Mouse (Mus musculus): Measurements from ENCODE around the gene Slc35f5.
"Not testable (repeated sequence)": the region's sequence is repeated elsewhere in the genome, so short reads cannot be mapped to it uniquely, and the experiment has no call there.

Gene Slc35f5

GRCm38 (mm10) chr1:125560259-125561192, at the start of gene Slc35f5:
Slc35f5 (plus strand) TSS chr1:125560595.
- DNase-seq, result peak; percentile 68 to 72

- DNase-seq, result no peak
Observed at GRCm38 (mm10) chr1:125514706-125515105, 45.7 kb upstream of the Slc35f5 start.

- DNase-seq, result no peak
Observed at GRCm38 (mm10) chr1:125516910-125517659, 43.3 kb upstream of the Slc35f5 start.

- DNase-seq, result peak; percentile 8 to 18
Observed at GRCm38 (mm10) chr1:125519107-125519611, 41.2 kb upstream of the Slc35f5 start.

- DNase-seq, result no peak
Observed at GRCm38 (mm10) chr1:125525965-125526665, 34.3 kb upstream of the Slc35f5 start.

GRCm38 (mm10) chr1:125526666-125527004, 33.8 kb upstream of the Slc35f5 start:
- no peak for DNase-seq

GRCm38 (mm10) chr1:125527364-125527763, 33.0 kb upstream of the Slc35f5 start:
- DNase-seq, result no peak

GRCm38 (mm10) chr1:125533180-125533912, 27.0 kb upstream of the Slc35f5 start:
- DNase-seq, result not testable (repeated sequence)

- no peak for DNase-seq
Observed at GRCm38 (mm10) chr1:125537131-125537530, 23.3 kb upstream of the Slc35f5 start.

- no peak for DNase-seq
Observed at GRCm38 (mm10) chr1:125537776-125538175, 22.6 kb upstream of the Slc35f5 start.

- no peak for DNase-seq
Observed at GRCm38 (mm10) chr1:125539312-125539711, 21.1 kb upstream of the Slc35f5 start.

- DNase-seq, result no peak
Observed at GRCm38 (mm10) chr1:125542008-125542999, 18.1 kb upstream of the Slc35f5 start.

GRCm38 (mm10) chr1:125549872-125550271, 10.5 kb upstream of the Slc35f5 start:
- DNase-seq, result no peak

GRCm38 (mm10) chr1:125550359-125550758, 10.0 kb upstream of the Slc35f5 start:
- no peak for DNase-seq

GRCm38 (mm10) chr1:125551564-125551963, 8.8 kb upstream of the Slc35f5 start:
- DNase-seq, result no peak

GRCm38 (mm10) chr1:125559261-125559660, 1.1 kb upstream of the Slc35f5 start:
- no peak for DNase-seq

GRCm38 (mm10) chr1:125559721-125560120, 674 bp upstream of the Slc35f5 start:
- no peak for DNase-seq

- DNase-seq, result no peak
Observed at GRCm38 (mm10) chr1:125561206-125561605, 811 bp downstream of the Slc35f5 start.

- DNase-seq, result no peak
Observed at GRCm38 (mm10) chr1:125561841-125562240, 1.4 kb downstream of the Slc35f5 start.

GRCm38 (mm10) chr1:125568126-125568525, 7.7 kb downstream of the Slc35f5 start:
- DNase-seq, result no peak

- peak; percentile 14 to 16 for DNase-seq
Observed at GRCm38 (mm10) chr1:125574219-125574618, 13.8 kb downstream of the Slc35f5 start.

All from thymus, postnatal 36 days (tissue).